Mouse (Mus musculus): ENCODE results near the gene Tmem147.

Tmem147 gene

DNA sequence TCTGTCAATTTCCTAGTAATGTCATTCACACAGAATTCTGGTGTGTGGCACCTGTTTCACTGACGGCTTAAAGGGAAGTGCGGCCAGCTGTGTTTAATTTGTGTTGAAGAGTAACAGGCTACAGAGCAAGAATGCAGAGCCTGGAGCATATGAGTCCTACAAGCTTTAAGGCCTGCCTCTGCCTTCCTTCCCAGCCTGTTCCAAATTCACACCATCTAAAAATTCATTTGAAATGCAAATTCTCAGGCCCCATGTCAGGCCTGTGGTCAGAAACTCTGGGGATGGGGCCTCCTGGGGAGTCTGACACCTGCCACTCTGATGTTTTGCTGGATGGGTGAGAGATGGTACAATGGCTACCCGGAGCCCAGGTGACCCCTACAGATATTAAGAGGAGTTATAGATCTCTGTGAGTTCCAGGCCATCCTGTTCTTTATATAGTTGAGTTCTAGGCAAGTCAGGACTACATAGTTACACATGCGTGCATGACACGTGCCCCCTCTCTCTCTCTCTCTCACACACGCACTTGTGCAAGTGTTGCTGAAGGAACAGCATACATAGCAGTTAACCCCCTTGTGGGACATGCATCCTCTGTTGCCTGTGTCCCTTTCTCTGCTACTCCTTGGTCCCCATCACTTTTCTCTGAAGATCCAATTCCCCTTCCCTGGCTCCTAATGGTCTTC, 5.9 kb downstream of the Tmem147 start:
- DNase-seq, result no peak

DNA sequence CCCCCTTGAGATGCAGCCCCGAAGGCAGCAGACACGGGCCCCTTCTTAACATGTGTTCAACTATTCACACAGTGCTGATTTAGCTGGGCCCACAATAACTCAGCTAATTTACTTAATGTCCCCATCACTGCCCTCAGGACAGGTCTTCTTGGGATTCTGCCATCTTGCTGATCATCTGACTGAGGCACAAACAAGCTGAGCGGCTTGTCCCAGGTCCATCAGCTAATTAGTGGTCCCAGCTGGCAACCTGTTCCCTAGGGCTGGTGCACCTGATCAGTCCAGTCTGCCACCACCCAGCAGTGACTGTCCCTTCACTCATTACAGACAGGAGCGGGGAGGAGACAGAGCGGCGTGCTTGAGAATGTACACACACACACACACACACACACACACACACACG, 8.1 kb downstream of the Tmem147 start:
- no peak for DNase-seq

DNA sequence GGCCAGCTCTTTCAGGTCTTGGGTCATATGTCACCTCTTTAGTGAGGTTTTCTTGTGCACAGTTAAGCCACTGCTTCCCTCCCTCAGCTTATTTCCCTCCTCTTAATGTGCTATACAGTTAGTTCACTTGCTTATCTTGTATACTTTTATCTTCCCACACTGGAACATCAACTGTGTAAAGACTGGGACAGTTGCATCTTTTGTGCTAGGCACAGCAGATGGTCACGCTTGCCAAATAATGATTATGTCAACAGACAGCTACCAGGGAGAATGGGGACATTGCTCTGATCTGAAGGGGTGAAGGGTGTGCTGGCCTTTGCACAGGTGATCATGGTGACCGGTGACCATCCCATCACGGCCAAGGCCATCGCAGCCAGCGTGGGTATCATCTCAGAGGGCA, 9.7 kb downstream of the Tmem147 start:
- no peak for DNase-seq

DNA sequence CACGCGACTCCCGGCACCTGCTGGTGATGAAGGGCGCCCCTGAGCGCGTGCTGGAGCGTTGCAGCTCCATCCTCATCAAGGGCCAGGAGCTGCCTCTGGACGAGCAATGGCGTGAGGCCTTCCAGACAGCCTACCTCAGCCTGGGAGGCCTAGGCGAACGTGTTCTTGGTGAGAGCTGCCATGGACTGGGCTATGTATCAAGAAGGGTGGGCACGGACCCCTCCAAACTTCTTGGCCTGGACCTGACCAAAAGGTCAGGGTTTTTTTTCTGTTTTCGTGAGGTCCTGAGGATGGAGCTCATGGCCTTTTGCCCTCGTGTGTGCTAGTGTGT, 11.7 kb downstream of the Tmem147 start:
- DNase-seq, result no peak

DNA sequence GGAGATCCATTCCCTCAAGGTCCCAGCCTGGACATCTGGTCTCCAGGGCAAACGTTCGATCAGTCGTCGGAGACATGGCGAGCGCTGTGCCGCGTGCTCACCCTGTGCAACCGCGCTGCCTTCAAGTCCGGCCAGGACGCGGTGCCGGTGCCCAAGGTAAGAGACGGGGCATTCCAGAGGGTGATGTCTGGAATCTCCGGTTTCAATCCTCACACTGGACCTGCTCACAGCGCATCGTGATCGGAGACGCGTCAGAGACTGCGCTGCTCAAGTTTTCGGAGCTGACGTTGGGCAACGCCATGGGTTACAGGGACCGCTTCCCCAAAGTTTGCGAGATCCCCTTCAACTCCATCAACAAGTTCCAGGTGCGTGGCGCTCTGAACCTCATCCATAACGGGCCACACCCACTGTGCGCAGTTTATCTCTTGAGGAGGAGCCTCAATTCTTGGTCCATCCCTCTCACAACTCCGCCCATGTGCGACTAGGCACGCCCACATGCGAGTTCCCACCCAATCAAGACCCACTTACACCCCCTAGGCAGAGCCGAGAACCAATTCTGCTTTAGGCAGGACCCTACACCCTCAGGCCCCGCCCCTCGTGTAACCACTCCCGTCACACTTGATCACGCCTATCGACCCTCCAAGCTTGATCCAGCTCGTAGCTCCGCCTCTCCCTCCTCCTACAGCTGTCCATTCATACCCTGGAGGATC, 12.2 kb downstream of the Tmem147 start:
- DNase-seq, result peak; percentile 88 to 89

DNA sequence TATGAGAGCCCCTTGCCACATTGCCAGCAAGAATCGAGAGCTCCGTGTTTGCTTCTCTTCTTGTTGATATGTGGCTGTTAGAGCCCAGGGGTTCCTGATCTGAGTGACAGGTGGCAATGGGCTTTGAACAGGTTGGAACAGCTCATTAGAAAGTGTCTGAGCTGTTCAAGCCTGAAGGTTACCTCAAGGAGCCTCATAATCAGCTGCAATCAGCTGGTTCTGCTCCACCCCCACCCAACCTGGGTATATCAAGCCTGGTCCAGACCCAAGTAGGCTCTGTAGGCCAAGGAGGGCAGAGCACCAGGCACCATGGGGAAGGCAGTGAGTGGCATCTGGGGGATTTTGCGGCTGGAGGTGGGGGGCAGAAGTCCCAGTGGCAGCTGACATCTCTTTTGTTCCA, 17.4 kb downstream of the Tmem147 start, which contains the start of gene Atp4a:
TSS of gene Atp4a (plus strand) at position 268 of the 400 bp plus-strand sequence.
- no peak for DNase-seq

DNA sequence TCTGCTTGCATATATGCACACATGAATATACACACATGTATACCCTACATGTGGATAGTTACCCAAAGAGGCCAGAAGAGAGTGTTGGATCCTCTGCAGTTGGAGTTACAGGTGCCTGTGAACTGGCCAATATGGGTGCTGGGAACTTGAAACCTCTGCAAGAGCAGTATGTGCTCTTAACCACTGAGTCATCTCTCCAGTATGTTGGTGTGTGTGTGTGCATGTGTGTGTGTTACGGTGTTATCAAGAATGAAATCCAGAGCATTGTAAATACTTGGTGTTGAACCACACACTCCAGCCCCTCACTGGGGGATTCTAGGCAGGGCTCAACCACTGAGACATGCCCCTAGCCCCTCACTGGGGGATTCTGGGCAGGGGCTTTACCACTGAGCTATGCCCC, 21.9 kb downstream of the Tmem147 start:
- DNase-seq, result no peak

DNA sequence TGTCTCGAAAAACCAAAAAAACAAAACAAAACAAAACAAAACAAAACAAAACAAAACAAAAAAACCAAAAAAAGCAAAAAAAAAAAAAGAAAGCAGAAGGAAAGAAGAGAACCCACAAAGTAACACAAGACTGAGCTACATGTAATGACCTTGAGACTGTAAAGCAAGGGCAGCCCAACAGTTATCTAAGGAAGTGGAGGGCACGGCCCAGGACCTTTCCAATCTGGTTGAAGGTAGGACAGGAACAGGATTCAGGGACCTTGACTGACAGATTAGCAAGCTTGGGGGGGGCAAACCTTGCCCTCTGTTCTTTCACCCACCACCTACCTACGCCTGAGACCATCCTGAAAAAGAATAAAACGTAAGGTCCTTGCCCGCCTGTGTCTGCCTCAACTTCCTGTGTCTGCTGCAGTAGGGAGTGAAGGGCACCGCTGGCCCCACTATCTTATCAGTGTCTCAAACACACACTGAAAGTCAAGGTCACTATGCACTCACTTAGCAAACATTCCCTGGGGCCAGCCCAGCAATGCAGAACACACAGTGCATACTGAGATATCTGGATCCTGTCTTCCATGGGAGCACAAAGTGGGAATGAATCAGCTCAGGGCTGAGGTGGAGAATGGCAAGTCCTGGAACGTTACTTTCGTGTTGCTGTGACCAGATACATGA, 23.0 kb downstream of the Tmem147 start:
- DNase-seq, result no peak

DNA sequence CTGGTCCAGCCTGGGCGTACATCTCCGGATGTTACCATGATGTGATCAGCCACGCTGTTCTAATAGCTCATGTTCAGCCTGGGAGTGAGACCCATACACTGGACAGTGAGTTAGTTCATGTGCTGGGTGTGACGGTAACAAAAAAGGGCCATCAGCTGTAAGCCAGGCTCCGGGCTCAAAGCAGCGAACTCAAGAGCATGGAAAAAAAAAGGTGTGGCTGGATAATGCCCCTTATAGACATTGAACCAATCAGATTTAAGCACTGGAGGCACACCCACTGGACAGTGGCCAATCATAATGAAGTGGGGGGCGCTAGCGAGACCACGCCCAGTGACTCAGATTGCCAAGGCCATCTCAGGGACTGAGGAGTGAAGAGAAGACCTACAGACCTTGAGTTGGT, 30.8 kb downstream of the Tmem147 start, which contains the start of gene 2200002J24Rik:
TSS of gene 2200002J24Rik (plus strand) at position 338 of the 400 bp plus-strand sequence.
- DNase-seq, result peak in 1 of 2 experiments; percentile 5

DNA sequence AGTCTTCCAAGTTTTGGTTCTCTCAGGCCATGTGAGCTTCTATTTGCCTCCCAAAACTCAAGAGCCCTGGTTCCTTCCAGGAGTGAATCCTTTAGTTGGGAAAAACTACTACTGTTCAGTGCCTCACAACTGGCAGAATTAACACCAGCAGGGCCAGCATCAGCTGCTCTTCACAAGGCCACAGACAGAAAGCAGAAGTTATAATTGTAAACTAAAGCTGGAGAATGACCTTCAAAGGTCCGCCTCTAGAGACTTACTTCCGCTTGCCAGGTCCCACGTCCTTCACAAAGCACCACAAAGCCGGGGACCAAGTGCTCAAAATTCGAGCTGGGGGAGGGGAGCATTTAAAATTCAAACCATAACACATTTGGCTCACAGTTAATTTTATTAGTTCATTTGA, 31.2 kb downstream of the Tmem147 start:
- peak; percentile 53 to 56 for DNase-seq

DNA sequence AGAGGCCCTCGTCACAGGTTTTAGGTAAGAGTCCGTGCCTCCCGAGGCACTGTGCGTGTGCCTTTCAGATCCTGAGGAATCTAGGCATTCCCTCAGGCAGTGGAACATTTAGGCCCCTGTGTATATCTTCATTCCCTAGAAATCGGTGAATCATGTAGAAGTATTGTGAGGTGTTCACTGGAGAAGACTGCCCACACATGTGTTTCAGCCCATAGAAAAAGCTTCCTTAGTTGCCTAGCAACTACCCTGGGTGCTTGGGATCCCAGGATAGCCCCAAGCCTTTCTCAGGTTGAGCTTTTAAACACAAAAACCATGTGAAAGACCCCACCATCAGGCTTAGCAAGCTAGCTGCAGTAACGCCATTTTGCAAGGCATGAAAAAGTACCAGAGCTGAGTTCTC, 41.0 kb downstream of the Tmem147 start:
- no peak for DNase-seq

DNA sequence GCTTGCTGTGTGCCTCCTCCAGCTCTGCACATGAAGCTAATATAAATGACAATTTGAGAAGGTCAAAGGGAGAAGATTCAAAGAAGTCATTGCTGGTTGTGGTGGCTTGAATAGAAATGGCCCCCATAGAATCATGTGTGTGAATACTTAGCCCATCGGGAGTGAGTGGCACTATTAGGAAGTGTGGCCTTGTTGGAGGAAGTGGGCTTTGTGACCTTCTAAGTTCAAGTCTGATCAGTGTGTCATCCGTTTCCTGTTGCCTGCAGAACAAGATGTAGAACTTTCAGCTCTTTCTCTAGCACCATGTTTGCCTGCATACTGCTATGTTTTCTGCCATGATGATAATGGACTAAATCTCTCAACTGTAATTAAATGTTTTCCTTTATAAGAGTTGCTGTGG, 45.9 kb downstream of the Tmem147 start:
- no peak for DNase-seq

DNA sequence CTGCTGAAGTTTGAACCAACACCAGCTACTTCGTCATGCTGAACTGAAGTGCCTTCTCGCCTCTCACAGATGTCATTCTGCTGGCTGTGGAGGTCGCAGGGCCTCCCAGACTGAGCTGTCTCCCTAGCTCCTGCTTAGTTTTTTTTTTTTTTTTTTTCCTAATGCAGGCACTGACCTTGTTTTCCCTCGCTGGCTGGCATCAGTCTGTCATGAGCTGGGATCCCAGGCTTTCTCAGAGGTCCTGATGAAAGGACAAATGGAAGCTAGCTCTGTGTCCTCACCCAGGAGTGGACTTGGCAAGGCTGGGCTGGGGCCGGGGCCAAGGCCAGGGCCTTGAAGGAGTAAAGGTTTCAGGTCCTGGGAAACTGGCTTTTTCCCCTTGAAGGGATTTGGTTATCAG, 47.4 kb downstream of the Tmem147 start:
- no peak for DNase-seq

DNA sequence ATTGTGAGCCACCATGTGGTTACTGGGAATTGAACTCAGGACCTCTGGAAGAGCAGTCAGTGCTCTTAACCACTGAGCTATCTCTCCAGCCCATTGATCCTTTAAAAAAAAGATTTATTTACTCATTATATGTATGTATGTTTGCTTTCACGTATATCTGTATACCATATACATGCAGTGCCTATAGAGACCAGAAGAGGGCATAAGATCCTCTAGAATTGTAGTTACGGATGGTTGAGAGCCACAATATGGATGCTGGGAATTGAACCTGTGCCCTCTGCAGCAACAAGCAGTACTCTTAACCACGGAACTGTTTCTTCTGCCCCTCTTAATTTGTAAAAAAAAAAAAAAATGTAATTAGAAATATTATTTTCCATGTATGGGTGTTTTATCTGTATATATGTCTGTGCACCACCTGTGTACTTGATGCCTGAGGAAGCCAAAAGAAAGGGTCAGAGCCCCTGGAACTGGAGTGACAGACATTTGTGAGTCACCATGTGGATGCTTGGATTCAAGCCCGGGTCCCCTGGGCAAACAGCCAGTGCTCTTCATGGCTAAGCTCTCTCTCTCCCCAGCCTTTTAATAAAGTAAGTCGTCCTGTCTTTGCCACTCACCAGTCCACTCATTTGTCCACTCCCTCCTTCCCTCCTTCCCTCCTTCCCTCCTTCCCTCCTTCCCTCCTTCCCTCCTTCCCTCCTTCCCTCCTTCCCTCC, 50.9 kb downstream of the Tmem147 start:
- no peak for DNase-seq

Data from B cell, adult 2 months (primary cell).